Mouse (Mus musculus) subcutaneous adipose tissue, adult 2 months (tissue): ENCODE results near the gene Sh3kbp1. TPM values are rescaled to one million over a fixed set of nuclear protein-coding genes. Genes with fewer than 3 reads are reported as not detected.

Source experiments
- polyA plus RNA-seq: library from polyadenylated mRNA; depleted of rRNA; stranded (reverse); fragments of >200 nt; gene quantifications from 2 replicates; pipeline ENCODE4 v1.2.3, GENCODE M21; 2012; ENCODE audit warnings: low replicate concordance; rRNA removed

Gene Sh3kbp1
- 22.2 and 40.9 TPM in 2 replicates for polyA plus RNA-seq

DNA sequence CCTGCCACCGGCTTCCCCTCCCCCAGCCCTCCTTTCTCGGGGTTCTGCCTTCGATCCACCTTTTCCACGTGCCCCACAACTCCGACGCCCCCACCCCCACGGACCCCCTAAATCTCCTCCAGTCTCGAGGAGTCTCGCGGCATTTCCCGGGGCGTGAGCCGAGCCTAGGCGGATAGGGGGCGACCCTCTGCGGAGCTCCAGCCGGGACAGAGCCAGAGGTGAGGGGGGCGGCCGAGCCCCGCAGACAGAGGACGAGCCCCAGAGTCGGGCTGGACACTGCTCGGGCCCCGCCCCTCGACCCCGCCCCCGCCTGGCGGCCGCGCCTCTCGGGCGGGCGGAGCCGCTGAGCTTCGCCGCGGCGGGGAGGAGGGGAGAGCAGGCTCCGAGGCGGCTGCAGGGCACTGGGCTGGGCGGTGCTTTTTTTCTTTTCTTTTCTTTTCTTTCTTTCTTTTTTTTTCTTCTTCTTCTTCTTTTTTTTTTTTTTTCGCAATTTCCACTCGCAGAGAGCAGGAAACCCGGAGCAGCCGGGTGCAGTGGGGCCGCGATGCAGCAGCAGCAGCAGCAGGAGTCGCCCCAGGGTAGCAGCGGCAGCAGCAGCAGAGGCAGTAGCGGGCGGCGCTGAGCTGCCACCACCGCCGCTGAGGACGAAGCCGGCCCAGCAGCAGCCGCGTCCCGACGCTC, at the start of gene Sh3kbp1:
Sh3kbp1 (plus strand) TSS at position 366 of the 681 bp plus-strand sequence.

GRCm38 (mm10) chrX:159988002-159988960, 361.2 kb downstream of the Sh3kbp1 start, which contains the start of gene Map3k15:
Map3k15 (plus strand) TSS chrX:159988433.

Other genes starting within 250 kb of the Sh3kbp1 start
- gene Map7d2, start 212.7 kb upstream of the Sh3kbp1 start, polyA plus RNA-seq: 0.09 and 0.10 TPM in 2 replicates
- 2.1 and 4.8 TPM in 2 replicates for gene Bclaf3, start 100.6 kb upstream of the Sh3kbp1 start, polyA plus RNA-seq